Mouse (Mus musculus) large intestine, adult 2 months (tissue): Measurements from ENCODE around the gene Scn8a. TPM values are rescaled to one million over a fixed set of nuclear protein-coding genes. Genes with fewer than 3 reads are reported as not detected.

Source experiments
- DNase-seq: peaks from one replicate; pipeline ENCODE4 v3.0.0-alpha.2; 2012; ENCODE audit warnings: low read depth, low spot score
- WGBS: fragments of 180-500 bp; shearing (Covaris S2); methylation state at CpG from one replicate; pipeline ENCODE4 v1.1.7; 2018; 5-methylcytosine and 5-hydroxymethylcytosine counted together
- polyA plus RNA-seq: library from polyadenylated mRNA; depleted of rRNA; stranded (reverse); fragments of >200 nt; gene quantifications from 2 replicates; pipeline ENCODE4 v1.2.3, GENCODE M21; 2012

The Scn8a gene
- polyA plus RNA-seq, 1 experiment = 1.5 TPM

- no peak for DNase-seq
- 86% methylated on average over 13 of the region's 13 CpGs for WGBS
Observed at GRCm38 (mm10) chr15:100948383-100948782, 78.7 kb downstream of the Scn8a start.

GRCm38 (mm10) chr15:100949169-100949568 is 79.5 kb downstream of the Scn8a start:
- WGBS = 69% methylated on average over 4 of the region's 4 CpGs
- DNase-seq = no peak

GRCm38 (mm10) chr15:100951491-100951890 is 81.8 kb downstream of the Scn8a start:
- WGBS = 79% methylated on average over 10 of the region's 10 CpGs
- no peak for DNase-seq

- WGBS = 63% methylated on average over 2 of the region's 2 CpGs
- DNase-seq = no peak
Observed at GRCm38 (mm10) chr15:100952292-100952691, 82.6 kb downstream of the Scn8a start.

- WGBS = 32% methylated on average over 8 of the region's 8 CpGs
- no peak for DNase-seq
Observed at GRCm38 (mm10) chr15:100952854-100953253, 83.2 kb downstream of the Scn8a start.

- no peak for DNase-seq
- WGBS = 77% methylated on average over 7 of the region's 7 CpGs
Observed at GRCm38 (mm10) chr15:100953955-100954354, 84.3 kb downstream of the Scn8a start.

GRCm38 (mm10) chr15:100954751-100955150 is 85.1 kb downstream of the Scn8a start:
- WGBS = 81% methylated on average over 16 of the region's 16 CpGs
- no peak for DNase-seq

- WGBS = 74% methylated on average over 6 of the region's 6 CpGs
- no peak for DNase-seq
Observed at GRCm38 (mm10) chr15:100960958-100961357, 91.3 kb downstream of the Scn8a start.

GRCm38 (mm10) chr15:100961561-100961960 is 91.9 kb downstream of the Scn8a start:
- no peak for DNase-seq
- 56% methylated on average over 4 of the region's 4 CpGs for WGBS

- DNase-seq = no peak
- 83% methylated on average over 11 of the region's 11 CpGs for WGBS
Observed at GRCm38 (mm10) chr15:100971443-100971842, 101.8 kb downstream of the Scn8a start.

GRCm38 (mm10) chr15:100972795-100973194 is 103.1 kb downstream of the Scn8a start:
- WGBS = 19% methylated on average over 11 of the region's 11 CpGs

GRCm38 (mm10) chr15:100974679-100975078 is 105.0 kb downstream of the Scn8a start:
- DNase-seq = no peak
- WGBS = 46% methylated on average over 1 of the region's 1 CpGs

More at GRCm38 (mm10) chr15:100972795-100973194, 103.1 kb downstream of the Scn8a start:
- DNase-seq = no peak

- 2% methylated on average over 46 of the region's 46 CpGs for WGBS
- no peak for DNase-seq
Observed at GRCm38 (mm10) chr15:100983427-100984153, 113.9 kb downstream of the Scn8a start.

- no peak for DNase-seq
- WGBS = 26% methylated on average over 12 of the region's 12 CpGs
Observed at GRCm38 (mm10) chr15:100984154-100984893, 114.7 kb downstream of the Scn8a start.

- WGBS = 84% methylated on average over 10 of the region's 10 CpGs
- DNase-seq = no peak
Observed at GRCm38 (mm10) chr15:100986479-100986878, 116.8 kb downstream of the Scn8a start.

GRCm38 (mm10) chr15:100987031-100987430 is 117.4 kb downstream of the Scn8a start:
- no peak for DNase-seq
- WGBS = 93% methylated on average over 1 of the region's 1 CpGs

- WGBS = 88% methylated on average over 10 of the region's 10 CpGs
- DNase-seq = no peak
Observed at GRCm38 (mm10) chr15:100990283-100990682, 120.6 kb downstream of the Scn8a start.

- no peak for DNase-seq
- WGBS = 31% methylated on average over 4 of the region's 4 CpGs
Observed at GRCm38 (mm10) chr15:100997090-100997489, 127.4 kb downstream of the Scn8a start.

GRCm38 (mm10) chr15:101001685-101002084 is 132.0 kb downstream of the Scn8a start:
- 40% methylated on average over 1 of the region's 1 CpGs for WGBS
- DNase-seq = no peak

GRCm38 (mm10) chr15:101002466-101002865 is 132.8 kb downstream of the Scn8a start:
- no peak for DNase-seq
- WGBS = 85% methylated on average over 3 of the region's 3 CpGs

GRCm38 (mm10) chr15:101004538-101004937 is 134.9 kb downstream of the Scn8a start:
- 74% methylated on average over 3 of the region's 3 CpGs for WGBS
- DNase-seq = no peak
